Mouse (Mus musculus): ENCODE results near the gene Ap1g2.
A peak's percentile ranks its signal among the peaks of the same experiment; 100 is the strongest.

DNA sequence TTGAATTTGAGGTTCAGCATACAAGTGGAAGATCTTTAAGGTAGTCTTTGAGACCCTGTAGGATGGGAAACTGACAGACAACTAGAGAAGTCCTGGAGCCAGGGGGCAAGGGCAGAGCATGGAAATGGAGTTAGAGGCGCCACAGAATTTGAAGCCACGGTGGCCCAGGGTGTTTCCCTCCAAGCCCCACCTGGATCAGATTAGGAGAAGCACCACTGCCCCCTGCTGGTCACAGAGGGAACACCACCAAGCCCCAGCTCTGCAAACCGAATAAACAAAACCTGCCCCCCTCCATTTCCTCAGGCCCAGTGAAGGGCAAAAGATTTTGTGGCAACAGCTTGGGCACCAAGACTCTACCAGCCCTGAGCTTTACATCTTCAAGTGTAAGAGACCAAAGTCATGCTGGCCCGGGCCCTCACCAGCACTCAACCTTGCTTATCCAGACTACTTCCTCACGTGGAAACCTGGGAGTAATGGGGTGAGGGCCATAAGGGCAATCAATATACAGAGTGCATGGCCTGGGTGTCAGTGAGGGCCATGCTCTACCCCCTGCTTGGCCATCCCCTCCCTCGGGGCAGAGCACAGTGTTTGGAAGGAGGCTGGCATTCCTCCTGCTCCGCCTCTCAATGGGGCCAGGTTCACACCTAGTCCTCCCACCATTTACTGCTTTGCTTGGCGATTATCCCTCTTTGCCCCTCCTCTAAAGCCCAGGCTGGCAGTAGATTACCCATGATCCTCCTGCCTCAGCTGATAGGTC is 27.0 kb downstream of the Ap1g2 start:
- TF ChIP-seq CTCF (conservative IDR thresholded peaks at IDR 0.05; ENCODE audit: insufficient read depth, insufficient read length, low read depth, low read length): peak; percentile 89
- no peak for TF ChIP-seq POLR2A (IDR thresholded peaks at IDR 0.05; ENCODE audit: low read depth, low read length)
